Mouse (Mus musculus) kidney, postnatal 25 days (tissue): Measurements from ENCODE around the gene Trim54.

Source experiments
- DNase-seq, 2 experiments: peaks; one replicate each; pipeline ENCODE4 v3.0.0; 2021; ENCODE audit warnings: mixed read lengths in 2 of 2

Trim54 gene

GRCm38 (mm10) chr5:31116354-31116753 is at the start of gene Trim54:
TSS of gene Trim54 (plus strand) at chr5:31116712.
- no peak for DNase-seq

GRCm38 (mm10) chr5:31069810-31070209 is 46.7 kb upstream of the Trim54 start:
- no peak for DNase-seq

- no peak for DNase-seq
Measured at GRCm38 (mm10) chr5:31071059-31071458, 45.5 kb upstream of the Trim54 start.

GRCm38 (mm10) chr5:31071821-31072220 is 44.7 kb upstream of the Trim54 start:
- DNase-seq = peak in 1 of 2 experiments; percentile 29

GRCm38 (mm10) chr5:31073176-31073575 is 43.3 kb upstream of the Trim54 start:
- peak in 1 of 2 experiments; percentile 21 for DNase-seq

GRCm38 (mm10) chr5:31076346-31076745 is 40.2 kb upstream of the Trim54 start:
- peak in 1 of 2 experiments; percentile 29 for DNase-seq

GRCm38 (mm10) chr5:31080059-31080794 is 36.3 kb upstream of the Trim54 start:
- no peak for DNase-seq

GRCm38 (mm10) chr5:31080795-31081164 is 35.7 kb upstream of the Trim54 start:
- no peak for DNase-seq

GRCm38 (mm10) chr5:31081386-31081785 is 35.1 kb upstream of the Trim54 start:
- DNase-seq = peak in 1 of 2 experiments; percentile 61

GRCm38 (mm10) chr5:31082355-31082754 is 34.2 kb upstream of the Trim54 start:
- peak; percentile 70 to 79 for DNase-seq

- DNase-seq = peak; percentile 41 to 68
Measured at GRCm38 (mm10) chr5:31082935-31083625, 33.4 kb upstream of the Trim54 start.

- no peak for DNase-seq
Measured at GRCm38 (mm10) chr5:31083949-31084348, 32.6 kb upstream of the Trim54 start.

- DNase-seq = no peak
Measured at GRCm38 (mm10) chr5:31086606-31087005, 29.9 kb upstream of the Trim54 start.

- DNase-seq = no peak
Measured at GRCm38 (mm10) chr5:31087131-31087530, 29.4 kb upstream of the Trim54 start.

GRCm38 (mm10) chr5:31092231-31092975 is 24.1 kb upstream of the Trim54 start:
- DNase-seq = no peak

- DNase-seq = peak; percentile 73 to 80
Measured at GRCm38 (mm10) chr5:31093151-31094041, 23.1 kb upstream of the Trim54 start.

GRCm38 (mm10) chr5:31094100-31094798 is 22.3 kb upstream of the Trim54 start:
- no peak for DNase-seq

- peak; percentile 45 to 65 for DNase-seq
Measured at GRCm38 (mm10) chr5:31094799-31095691, 21.5 kb upstream of the Trim54 start.

GRCm38 (mm10) chr5:31095711-31096480 is 20.6 kb upstream of the Trim54 start:
- DNase-seq = no peak

GRCm38 (mm10) chr5:31105814-31106335 is 10.6 kb upstream of the Trim54 start, which contains the start of gene Dnajc5g:
TSS of gene Dnajc5g (plus strand) at chr5:31106285.
- DNase-seq = no peak
